Mouse (Mus musculus): ENCODE data around the gene Prss41.
"Not testable (repeated sequence)": the region's sequence is repeated elsewhere in the genome, so short reads cannot be mapped to it uniquely, and the experiment has no call there.

Gene Prss41

GRCm38 (mm10) chr17:23843812-23844273, at the start of gene Prss41, which contains the start of gene Prss32:
Gene Prss41 (minus strand): TSS chr17:23844172.
Gene Prss32 (plus strand): TSS chr17:23843855.
- no peak for TF ChIP-seq POU5F1 (IDR thresholded peaks at IDR 0.05; ENCODE audit: borderline replicate concordance, low read length)
- TF ChIP-seq NANOG (IDR thresholded peaks at IDR 0.05; ENCODE audit: borderline replicate concordance, low read length) = no peak
- TF ChIP-seq CTCF (conservative IDR thresholded peaks at IDR 0.05; ENCODE audit: low read length) = peak; percentile 75
- H3K9me3 ChIP-seq (ENCODE audit: low read length) = no peaks in the 10 kb centered on the region
- H3K36me3 ChIP-seq (ENCODE audit: insufficient read depth, low read length) = peaks cover 6% of the 10 kb centered on the region; the same call in 1 of the 2 replicates
- peaks cover 7% of the 10 kb centered on the region for H3K4me1 ChIP-seq (replicated peaks; ENCODE audit: low read depth, low read length)
- H3K4me3 ChIP-seq (replicated peaks; ENCODE audit: low read length) = peak within 1 kb of the TSS; percentile 74
- no peaks in the 10 kb centered on the region; the same call in 1 of the 2 replicates for H3K27me3 ChIP-seq (ENCODE audit: insufficient read depth, low read length)

- H3K4me1 ChIP-seq (replicated peaks; ENCODE audit: low read depth, low read length); H3K36me3 ChIP-seq (ENCODE audit: insufficient read depth, low read length); H3K4me3 ChIP-seq (replicated peaks; ENCODE audit: low read length); H3K27me3 ChIP-seq (ENCODE audit: insufficient read depth, low read length): not testable (repeated sequence)
- peaks cover 44% of the 10 kb centered on the region for H3K9me3 ChIP-seq (ENCODE audit: low read length)
Measured at GRCm38 (mm10) chr17:23880576-23880975, 36.6 kb upstream of the Prss41 start, which contains the start of the genes Dcpp1 and Dcpp2. Gene Dcpp1 (plus strand): TSS chr17:23880876. Gene Dcpp2 (plus strand): TSS chr17:23880880.

DNA sequence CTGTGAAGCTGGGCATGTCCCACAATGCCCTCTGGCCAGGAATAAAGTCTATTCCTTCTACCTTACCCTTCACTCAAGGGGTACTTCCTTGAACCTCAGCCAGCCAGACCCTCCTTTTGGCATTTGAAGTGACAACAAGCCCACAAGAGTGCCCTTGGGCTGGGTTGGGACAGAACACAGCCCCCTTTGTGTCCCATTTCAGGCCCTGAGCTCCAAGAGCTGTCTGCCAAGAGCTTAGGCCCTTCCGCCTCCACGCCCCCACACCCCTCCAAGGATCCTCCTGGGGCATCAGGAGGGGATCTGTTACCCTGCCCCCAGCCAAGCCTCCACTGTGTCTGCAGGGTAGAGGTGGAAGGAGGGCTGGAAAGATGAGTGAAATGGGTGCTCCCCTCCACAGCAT, 33.2 kb upstream of the Prss41 start:
- H3K4me1 ChIP-seq (replicated peaks; ENCODE audit: low read depth, low read length) = no peaks in the 10 kb centered on the region
- H3K36me3 ChIP-seq (ENCODE audit: insufficient read depth, low read length) = no peaks in the 10 kb centered on the region
- no peak overlapping the region for H3K4me3 ChIP-seq (replicated peaks; ENCODE audit: low read length)
- peaks cover 38% of the 10 kb centered on the region for H3K9me3 ChIP-seq (ENCODE audit: low read length)
- H3K27me3 ChIP-seq (ENCODE audit: insufficient read depth, low read length) = no peaks in the 10 kb centered on the region
- no peak for TF ChIP-seq NANOG (IDR thresholded peaks at IDR 0.05; ENCODE audit: borderline replicate concordance, low read length)
- no peak for TF ChIP-seq CTCF (conservative IDR thresholded peaks at IDR 0.05; ENCODE audit: low read length)
- TF ChIP-seq POU5F1 (IDR thresholded peaks at IDR 0.05; ENCODE audit: borderline replicate concordance, low read length) = no peak

DNA sequence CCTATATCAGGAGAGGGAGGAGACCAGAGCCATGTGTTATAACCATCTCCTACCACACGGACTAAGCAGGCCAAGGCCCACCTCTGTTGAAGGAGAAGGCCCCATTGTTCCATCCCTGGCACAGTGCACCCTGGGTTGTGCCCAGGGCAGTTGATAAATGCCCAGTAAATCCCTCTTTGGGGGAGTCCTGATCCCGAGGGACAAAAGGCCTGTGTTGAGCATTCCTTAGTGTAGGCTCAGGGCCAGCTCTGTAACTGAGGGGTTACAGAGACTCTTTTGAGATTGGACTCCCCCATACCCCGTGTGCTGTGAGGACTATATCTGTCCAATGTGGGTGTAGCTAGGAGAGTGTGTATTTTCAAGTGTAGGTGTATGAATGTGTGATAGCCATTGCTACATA, 32.8 kb upstream of the Prss41 start:
- TF ChIP-seq NANOG (IDR thresholded peaks at IDR 0.05; ENCODE audit: borderline replicate concordance, low read length) = no peak
- TF ChIP-seq POU5F1 (IDR thresholded peaks at IDR 0.05; ENCODE audit: borderline replicate concordance, low read length) = no peak
- no peak for TF ChIP-seq CTCF (conservative IDR thresholded peaks at IDR 0.05; ENCODE audit: low read length)
- H3K4me1 ChIP-seq (replicated peaks; ENCODE audit: low read depth, low read length) = no peaks in the 10 kb centered on the region
- no peak overlapping the region for H3K4me3 ChIP-seq (replicated peaks; ENCODE audit: low read length)
- no peaks in the 10 kb centered on the region for H3K27me3 ChIP-seq (ENCODE audit: insufficient read depth, low read length)
- H3K36me3 ChIP-seq (ENCODE audit: insufficient read depth, low read length) = no peaks in the 10 kb centered on the region
- H3K9me3 ChIP-seq (ENCODE audit: low read length) = peaks cover 38% of the 10 kb centered on the region

DNA sequence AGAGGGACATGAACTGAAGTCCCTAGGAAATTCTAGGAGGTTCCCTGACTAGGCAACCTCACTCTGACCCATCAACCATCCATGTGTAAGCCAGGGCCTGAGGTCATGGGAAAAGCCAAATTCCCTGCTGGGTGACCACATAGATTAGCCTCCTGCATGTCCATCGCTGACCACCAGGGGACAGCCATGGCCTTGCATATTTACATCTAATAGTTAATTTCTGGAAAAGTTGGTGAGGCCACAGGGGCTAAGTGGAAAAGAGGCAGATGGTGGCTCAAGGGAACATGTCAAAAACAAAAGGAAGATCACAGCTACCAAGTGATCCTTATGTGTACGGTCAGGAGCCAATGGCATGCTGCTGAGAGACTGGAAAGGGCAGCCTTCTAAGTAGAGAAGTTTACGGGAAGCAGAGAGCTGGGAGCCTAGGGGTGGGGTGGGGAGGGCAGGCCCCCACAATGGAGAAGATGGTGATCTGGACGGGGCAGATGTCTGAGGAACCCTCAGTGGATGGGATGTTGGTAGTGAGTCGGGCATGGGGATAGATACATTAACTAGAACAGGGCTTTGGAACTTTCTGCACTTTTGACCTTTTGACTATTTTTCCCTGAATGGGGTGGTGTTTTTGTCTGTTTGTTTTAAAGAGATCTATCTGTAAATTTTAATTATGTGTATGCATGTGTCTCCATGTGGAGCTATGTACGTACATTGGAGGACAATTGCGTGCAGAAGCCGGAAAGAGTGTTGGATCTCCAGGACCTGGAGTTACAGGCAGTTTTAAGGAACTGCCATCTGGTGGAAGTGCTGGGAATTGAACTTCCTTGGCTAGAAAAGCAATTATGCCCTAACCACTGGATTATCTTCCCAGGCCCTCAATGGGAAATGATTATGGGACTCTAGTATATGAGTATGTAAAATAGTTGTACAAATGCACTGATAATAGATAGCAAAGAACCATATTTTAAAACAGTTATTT, 30.2 kb upstream of the Prss41 start:
- H3K27me3 ChIP-seq (ENCODE audit: insufficient read depth, low read length) = peaks cover 2% of the 10 kb centered on the region
- H3K4me3 ChIP-seq (replicated peaks; ENCODE audit: low read length) = no peak overlapping the region
- H3K36me3 ChIP-seq (ENCODE audit: insufficient read depth, low read length) = no peaks in the 10 kb centered on the region
- H3K9me3 ChIP-seq (ENCODE audit: low read length) = peaks cover 38% of the 10 kb centered on the region
- TF ChIP-seq POU5F1 (IDR thresholded peaks at IDR 0.05; ENCODE audit: borderline replicate concordance, low read length) (no peak), NANOG (IDR thresholded peaks at IDR 0.05; ENCODE audit: borderline replicate concordance, low read length) (no peak), CTCF (conservative IDR thresholded peaks at IDR 0.05; ENCODE audit: low read length) (peak; percentile 57)
- no peaks in the 10 kb centered on the region for H3K4me1 ChIP-seq (replicated peaks; ENCODE audit: low read depth, low read length)

DNA sequence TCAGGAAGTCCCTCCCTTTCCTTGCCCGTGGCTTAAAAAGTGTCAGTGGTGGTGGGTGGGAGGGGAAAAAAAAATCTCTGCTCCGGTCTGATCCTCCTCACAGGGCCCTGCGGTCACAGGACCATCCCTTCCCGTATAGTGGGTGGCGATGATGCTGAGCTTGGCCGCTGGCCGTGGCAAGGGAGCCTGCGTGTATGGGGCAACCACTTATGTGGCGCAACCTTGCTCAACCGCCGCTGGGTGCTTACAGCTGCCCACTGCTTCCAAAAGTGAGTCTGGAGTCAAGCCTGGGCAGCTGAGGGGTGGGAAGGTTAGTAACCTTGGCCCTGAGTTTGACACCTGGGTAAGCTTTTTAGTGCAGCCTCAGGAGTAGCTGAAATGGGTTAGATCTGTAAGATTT, 24.5 kb upstream of the Prss41 start:
- Histone ChIP-seq H3K36me3 (ENCODE audit: insufficient read depth, low read length) (no peaks in the 10 kb centered on the region), H3K4me3 (replicated peaks; ENCODE audit: low read length) (peak overlapping the region; percentile 52; the same call in 1 of the 2 replicates), H3K27me3 (ENCODE audit: insufficient read depth, low read length) (peaks cover 6% of the 10 kb centered on the region), H3K9me3 (ENCODE audit: low read length) (peaks cover 4% of the 10 kb centered on the region; the same call in 1 of the 2 replicates), H3K4me1 (replicated peaks; ENCODE audit: low read depth, low read length) (peaks cover 10% of the 10 kb centered on the region)
- TF ChIP-seq NANOG (IDR thresholded peaks at IDR 0.05; ENCODE audit: borderline replicate concordance, low read length) (no peak), POU5F1 (IDR thresholded peaks at IDR 0.05; ENCODE audit: borderline replicate concordance, low read length) (no peak), CTCF (conservative IDR thresholded peaks at IDR 0.05; ENCODE audit: low read length) (no peak)

- Histone ChIP-seq H3K4me1 (replicated peaks; ENCODE audit: low read depth, low read length) (peaks cover 10% of the 10 kb centered on the region), H3K27me3 (ENCODE audit: insufficient read depth, low read length) (peaks cover 6% of the 10 kb centered on the region), H3K36me3 (ENCODE audit: insufficient read depth, low read length) (no peaks in the 10 kb centered on the region), H3K4me3 (replicated peaks; ENCODE audit: low read length) (peak within 1 kb of the TSS; percentile 52), H3K9me3 (ENCODE audit: low read length) (peaks cover 4% of the 10 kb centered on the region; the same call in 1 of the 2 replicates)
- TF ChIP-seq NANOG (IDR thresholded peaks at IDR 0.05; ENCODE audit: borderline replicate concordance, low read length) = no peak
- TF ChIP-seq POU5F1 (IDR thresholded peaks at IDR 0.05; ENCODE audit: borderline replicate concordance, low read length) = no peak
- no peak for TF ChIP-seq CTCF (conservative IDR thresholded peaks at IDR 0.05; ENCODE audit: low read length)
Measured at GRCm38 (mm10) chr17:23867756-23868155, 23.8 kb upstream of the Prss41 start, which contains the start of gene Prss21. Gene Prss21 (plus strand): TSS chr17:23868056.

DNA sequence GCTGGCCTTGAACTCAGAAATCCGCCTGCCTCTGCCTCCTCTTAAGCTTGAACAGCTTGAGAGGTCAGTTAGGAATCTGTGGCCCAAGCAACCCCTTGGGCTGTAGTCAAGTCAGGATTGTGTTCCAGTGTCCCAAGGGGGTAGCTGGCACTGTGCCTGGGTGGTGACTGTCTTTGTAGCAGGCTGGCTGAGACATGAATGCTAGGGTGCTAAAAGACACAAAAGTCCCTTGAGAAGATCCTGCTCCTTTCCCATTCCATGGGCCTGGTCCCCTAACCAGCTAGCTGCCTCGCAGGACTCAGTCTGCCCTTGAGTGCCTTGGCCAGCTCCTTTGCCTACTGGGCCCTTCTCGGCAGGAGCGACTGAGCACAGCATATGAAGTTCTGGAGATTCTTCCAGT, 19.0 kb upstream of the Prss41 start:
- no peaks in the 10 kb centered on the region for H3K27me3 ChIP-seq (ENCODE audit: insufficient read depth, low read length)

More for the DNA sequence above, 19.0 kb upstream of the Prss41 start:
- peaks cover 4% of the 10 kb centered on the region; the same call in 1 of the 2 replicates for H3K9me3 ChIP-seq (ENCODE audit: low read length)
- peaks cover 4% of the 10 kb centered on the region for H3K4me1 ChIP-seq (replicated peaks; ENCODE audit: low read depth, low read length)
- H3K36me3 ChIP-seq (ENCODE audit: insufficient read depth, low read length) = no peaks in the 10 kb centered on the region
- TF ChIP-seq NANOG (IDR thresholded peaks at IDR 0.05; ENCODE audit: borderline replicate concordance, low read length) (no peak), CTCF (conservative IDR thresholded peaks at IDR 0.05; ENCODE audit: low read length) (no peak), POU5F1 (IDR thresholded peaks at IDR 0.05; ENCODE audit: borderline replicate concordance, low read length) (no peak)
- no peak overlapping the region for H3K4me3 ChIP-seq (replicated peaks; ENCODE audit: low read length)
